Mouse (Mus musculus) G1E-ER4 (cell line): ENCODE measurements around the gene Tenm2. TPM values are rescaled to one million over a fixed set of nuclear protein-coding genes. Genes with fewer than 3 reads are reported as not detected.

Experiments used
- GATA1 ChIP-seq: IDR thresholded peaks from one replicate; pipeline ENCODE4 v1.8.0; 2012; ENCODE audit warnings: low read length, inconsistent platforms
- polyA plus RNA-seq: library from polyadenylated mRNA; stranded (reverse); fragments of >175 nt; gene quantifications from 2 replicates; pipeline ENCODE4 v1.2.3, GENCODE M21; 2012

Gene Tenm2
- polyA plus RNA-seq, 1 experiment = not detected

GRCm38 (mm10) chr11:36469811-36470551, 765.8 kb downstream of the Tenm2 start:
- TF ChIP-seq GATA1 = no peak

GRCm38 (mm10) chr11:36458451-36458850, 777.3 kb downstream of the Tenm2 start:
- TF ChIP-seq GATA1 = no peak

- TF ChIP-seq GATA1 = no peak
These were observed 781.7 kb downstream of the Tenm2 start for GRCm38 (mm10) chr11:36454076-36454475.

- TF ChIP-seq GATA1 = no peak
These were observed 783.3 kb downstream of the Tenm2 start for GRCm38 (mm10) chr11:36452436-36452835.

DNA sequence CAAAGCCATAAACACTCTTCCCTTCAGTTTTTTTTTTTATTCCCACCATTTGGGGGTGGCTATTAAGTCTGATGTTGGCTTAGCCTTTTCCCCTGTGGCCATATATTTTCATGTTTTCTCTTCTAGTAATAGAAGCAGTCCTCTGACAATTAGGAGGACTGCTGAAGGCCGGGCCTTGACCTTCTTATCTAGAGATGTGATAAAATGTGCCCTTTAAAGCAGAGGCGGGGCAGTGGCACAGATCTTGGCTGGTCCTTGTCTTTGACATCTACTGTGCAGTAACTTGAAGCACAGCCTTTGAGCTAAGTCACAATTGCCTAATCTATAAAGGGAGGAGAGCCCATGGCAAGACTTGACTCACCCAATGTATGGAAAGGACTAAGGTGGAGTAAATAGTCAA, 789.4 kb downstream of the Tenm2 start:
- TF ChIP-seq GATA1 = no peak

GRCm38 (mm10) chr11:36443821-36444220, 791.9 kb downstream of the Tenm2 start:
- no peak for TF ChIP-seq GATA1

GRCm38 (mm10) chr11:36441801-36442200, 794.0 kb downstream of the Tenm2 start:
- TF ChIP-seq GATA1 = no peak

GRCm38 (mm10) chr11:36436251-36436650, 799.5 kb downstream of the Tenm2 start:
- no peak for TF ChIP-seq GATA1

DNA sequence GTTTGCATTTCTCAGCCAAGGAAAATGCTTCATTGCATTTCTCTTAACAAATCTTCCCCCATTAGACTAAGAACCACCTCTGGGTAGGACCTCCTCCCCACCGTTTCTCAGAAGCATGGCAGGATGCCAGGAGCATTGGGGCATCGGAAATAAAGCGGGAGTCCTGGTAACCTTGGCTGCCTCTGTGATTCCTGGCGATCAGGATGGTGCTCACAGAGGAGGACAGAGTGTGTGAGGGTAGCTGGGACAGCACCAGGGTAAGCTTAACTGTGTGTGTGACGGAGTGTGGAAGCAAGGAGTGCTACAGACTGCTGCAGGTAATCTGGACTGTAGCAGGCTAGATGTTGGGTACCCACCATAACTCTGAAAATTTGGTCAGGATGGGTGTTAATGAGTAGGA, 806.8 kb downstream of the Tenm2 start:
- TF ChIP-seq GATA1 = no peak

DNA sequence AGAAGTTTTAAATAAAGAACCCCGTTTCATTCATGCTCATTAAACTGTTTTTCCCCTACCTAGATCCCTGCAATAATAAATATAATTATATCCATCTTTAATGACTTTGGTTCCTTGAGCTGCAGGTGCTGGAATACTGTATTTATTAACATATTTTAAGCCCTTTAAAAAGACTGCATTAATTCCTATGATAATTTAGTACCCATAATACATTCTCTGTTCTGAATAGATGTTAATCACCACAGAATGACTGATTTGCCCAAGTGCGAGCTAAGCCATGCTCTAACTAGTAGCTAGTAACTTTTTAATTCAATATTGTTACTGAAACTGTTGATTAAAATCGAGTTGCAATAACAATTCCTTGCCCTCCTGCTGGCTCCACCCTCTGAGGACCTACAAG, 810.8 kb downstream of the Tenm2 start:
- TF ChIP-seq GATA1 = no peak

GRCm38 (mm10) chr11:36420047-36420446, 815.7 kb downstream of the Tenm2 start:
- no peak for TF ChIP-seq GATA1

DNA sequence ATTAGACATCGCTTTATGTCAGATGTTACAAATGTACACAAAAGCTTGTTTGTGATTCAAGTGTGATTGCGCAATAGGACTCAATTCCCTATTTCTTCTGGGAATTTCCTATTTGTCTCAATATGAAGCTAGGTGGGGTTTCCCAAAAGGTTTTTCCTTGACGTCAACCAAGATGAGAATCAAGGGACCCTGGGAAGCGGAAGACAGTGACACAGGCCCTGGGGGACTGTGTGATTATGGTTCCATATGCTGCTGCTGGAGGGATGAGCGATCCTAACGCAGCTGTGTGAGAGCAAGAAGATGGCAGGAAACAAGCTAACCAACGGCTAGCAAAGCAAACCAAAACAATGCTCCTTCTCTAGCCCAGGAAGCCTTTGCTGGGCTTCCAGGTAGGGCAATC, 820.5 kb downstream of the Tenm2 start:
- TF ChIP-seq GATA1 = no peak

- no peak for TF ChIP-seq GATA1
These were observed 824.9 kb downstream of the Tenm2 start for GRCm38 (mm10) chr11:36410881-36411280.

DNA sequence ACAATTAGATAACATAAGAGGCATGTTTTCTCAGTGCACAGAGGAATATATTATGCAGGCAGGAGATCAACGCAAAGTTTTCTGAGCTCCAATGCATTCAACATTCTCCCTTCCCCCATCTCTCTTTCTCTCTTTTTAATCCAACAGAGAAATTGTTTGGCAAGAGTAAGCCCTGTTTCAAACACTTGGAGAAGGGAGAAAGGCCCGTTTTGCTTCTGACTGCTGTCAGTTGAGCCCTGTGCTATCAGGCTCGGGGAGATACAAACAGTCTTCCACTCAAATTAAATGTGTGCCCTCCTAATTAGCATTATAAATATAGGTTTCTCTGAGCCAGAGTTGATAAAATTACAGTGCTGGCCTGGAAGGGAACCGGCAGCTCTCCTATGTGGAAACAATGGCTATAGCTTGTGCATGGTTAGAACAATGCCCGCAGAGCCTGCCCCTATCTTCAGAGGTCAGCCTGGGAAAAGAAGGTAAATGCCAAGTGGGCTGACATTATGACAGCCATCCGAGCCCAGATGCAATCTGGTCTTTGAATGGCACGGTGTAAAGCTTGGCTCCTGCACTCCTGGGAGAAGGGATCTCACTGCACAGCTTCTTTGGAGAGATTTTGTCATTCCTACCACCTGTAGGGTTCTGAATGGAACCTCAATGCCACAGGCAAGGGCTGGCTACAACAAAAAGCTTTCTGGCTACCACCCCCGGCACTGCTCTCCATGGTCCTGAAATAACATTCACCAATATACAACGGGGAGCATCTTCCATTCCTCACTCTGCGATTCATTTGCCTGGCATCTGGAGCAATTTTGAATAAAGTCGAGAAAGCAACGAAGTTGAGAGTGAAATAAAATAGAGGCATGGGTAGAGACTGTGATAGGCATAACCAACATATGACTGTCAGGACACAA, 839.7 kb downstream of the Tenm2 start:
- TF ChIP-seq GATA1 = no peak

DNA sequence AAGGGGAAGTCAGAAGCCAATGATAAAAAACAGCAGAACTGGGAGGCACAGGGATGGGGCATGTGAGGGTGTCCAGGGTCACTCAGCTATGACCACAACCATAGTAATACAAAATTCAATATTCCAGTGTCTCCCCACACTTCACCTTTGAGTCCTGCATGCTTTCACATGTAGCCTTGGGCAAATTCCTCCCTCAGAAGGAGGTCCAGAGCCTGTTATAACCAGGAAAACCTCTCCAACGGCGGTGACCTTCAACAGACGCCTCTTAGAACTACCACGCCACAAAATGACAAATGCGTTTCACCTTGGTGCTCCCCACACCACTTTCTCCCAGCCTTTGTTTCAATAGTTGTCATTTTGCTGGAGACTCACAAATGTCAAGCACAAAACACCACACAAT, 851.1 kb downstream of the Tenm2 start:
- TF ChIP-seq GATA1 = no peak

DNA sequence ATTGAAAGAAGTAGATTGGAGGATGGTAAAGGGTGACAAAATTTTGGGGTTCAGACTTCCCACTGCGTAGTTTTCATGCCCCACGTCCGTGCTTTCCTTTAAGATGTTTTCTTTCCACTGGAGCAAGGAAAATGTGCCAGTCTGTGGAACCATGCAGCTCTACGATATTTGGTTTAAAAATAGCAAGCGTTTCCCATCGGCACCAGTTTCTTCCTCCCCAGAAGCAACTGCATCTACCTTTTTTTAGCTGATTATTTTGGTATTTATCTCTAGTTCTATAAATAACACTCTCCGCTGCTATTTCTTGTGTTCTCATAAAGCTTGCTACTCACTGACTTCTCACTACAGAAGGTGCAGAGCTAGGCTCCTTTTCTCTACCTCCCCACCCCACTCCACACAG, 864.0 kb downstream of the Tenm2 start:
- TF ChIP-seq GATA1 = no peak

- TF ChIP-seq GATA1 = no peak
These were observed 870.7 kb downstream of the Tenm2 start for GRCm38 (mm10) chr11:36365067-36365466.
